ENCODE assay signal across 8 mouse cellular contexts in genomic region chr14:118924673-118925615, GRCm38 (mm10). TPM values are rescaled to one million over a fixed set of nuclear protein-coding genes. Genes with fewer than 3 reads are reported as not detected.
DNase-seq lines count a peak whose midpoint lies in the region; ATAC-seq lines count a peak whose summit lies in the region.

Gene Dzip1, minus strand, starts transcription at chr14:118925460.

- peaks cover 8% of the 10 kb centered on the region; the same call in 1 of the 2 replicates for H3K27me3 ChIP-seq in lung, embryonic 15.5 days

- H3K4me1 ChIP-seq in lung, embryonic 15.5 days, result peaks cover 46% of the 10 kb centered on the region

- peak; percentile 88 for DNase-seq in MN1 (ENCODE audit: low spot score)
- peak; percentile 68 to 71 for DNase-seq in cerebellum, adult 18-20 months
- DNase-seq in forelimb bud, embryonic 11.5 days (ENCODE audit: low read depth, low spot score), result peak; percentile 90
- peak; percentile 65 for DNase-seq in heart, postnatal 4 days
- peak; percentile 85 for DNase-seq in layer of hippocampus, adult 9-11 months
- DNase-seq in ovary, postnatal 10 days (ENCODE audit: low spot score), result peak; percentile 33
- peak; percentile 29 for DNase-seq in urinary bladder, postnatal 25 days (ENCODE audit: low spot score)

- WGBS in lung, embryonic 15.5 days, result 1% methylated on average over 55 of the region's 55 CpGs

- peak within 1 kb of the TSS; percentile 59 for H3K9ac ChIP-seq in lung, embryonic 15.5 days

- peak; percentile 90 for ATAC-seq in lung, embryonic 15.5 days (ENCODE audit: borderline replicate concordance, extremely low read depth, low FRiP score, low TSS enrichment)

- no peaks in the 10 kb centered on the region for H3K9me3 ChIP-seq in lung, embryonic 15.5 days

- H3K4me3 ChIP-seq in lung, embryonic 15.5 days, result peak within 1 kb of the TSS; percentile 61

- no peaks in the 10 kb centered on the region for H3K36me3 ChIP-seq in lung, embryonic 15.5 days

- H3K4me2 ChIP-seq in lung, embryonic 15.5 days, result peak within 1 kb of the TSS; percentile 92

- peak within 1 kb of the TSS; percentile 88 for H3K27ac ChIP-seq in lung, embryonic 15.5 days

RNA-seq across cellular contexts. Expression of gene Dzip1, which starts in this region (rescaled TPM):
- 1 to 10 TPM; 4.8 to 6.6 TPM for total RNA-seq in heart, postnatal 4 days (2021)
- polyA plus RNA-seq in lung, embryonic 15.5 days (2015; fragmentation: Nextera tagmentation; extraction: Ambion mirVana), result 16.7 and 18.2 TPM in 2 replicates

Comparison
In these comparisons a context has a peak if more than half of its experiments do, and no peak if none do; other contexts are left out.
1. Peak in every context shown above with its lines: DNase-seq, ATAC-seq, H3K4me3 ChIP-seq and H3K27ac ChIP-seq.
2. DNase-seq: peak in every context shown above with its lines; median percentile 90 in forelimb bud, embryonic 11.5 days; 88 in MN1; 85 in layer of hippocampus, adult 9-11 months; 70 in cerebellum, adult 18-20 months; 65 in heart, postnatal 4 days; 33 in ovary, postnatal 10 days; 29 in urinary bladder, postnatal 25 days.